Mouse (Mus musculus) limb, embryonic 15.5 days (tissue): ENCODE measurements at regions not wholly inside any gene's neighbourhood (a gene's known extent, or its start where the extent isn't known, plus 50 kb on each side); places are given as distances from the start of the nearest gene placed in this dataset.
"Not testable (repeated sequence)": the region's sequence is repeated elsewhere in the genome, so short reads cannot be mapped to it uniquely, and the experiment has no call there.

Source experiments
- ATAC-seq: fragments of 200-750 bp; cut with Nextera tagmentation; 2 replicates; pipeline ENCODE4 v1.8.0; 2017; ENCODE audit warnings: low read depth, moderate TSS enrichment; ENCODE audit not compliant: insufficient number of reproducible peaks, low FRiP score, low TSS enrichment
- H3K27ac ChIP-seq: fragments of 300-500 bp; sonication (generic); 2 replicates; pipeline ENCODE4 v1.5.1; 2015; ENCODE audit warnings: moderate library complexity, mild to moderate bottlenecking, inconsistent platforms
- H3K27me3 ChIP-seq: fragments of 300-500 bp; sonication (generic); 2 replicates; pipeline ENCODE4 v1.6.1; 2015; ENCODE audit warnings: inconsistent platforms
- H3K36me3 ChIP-seq: fragments of 300-500 bp; sonication (generic); 2 replicates; pipeline ENCODE4 v1.6.1; 2015; ENCODE audit warnings: inconsistent platforms
- H3K4me1 ChIP-seq: fragments of 300-500 bp; sonication (generic); 2 replicates; pipeline ENCODE4 v1.6.1; 2015; ENCODE audit warnings: inconsistent platforms
- H3K4me2 ChIP-seq: fragments of 300-500 bp; sonication (generic); 2 replicates; pipeline ENCODE4 v1.6.1; 2015; ENCODE audit warnings: mild to moderate bottlenecking, inconsistent platforms
- H3K4me3 ChIP-seq: fragments of 300-500 bp; sonication (generic); 2 replicates; pipeline ENCODE4 v1.5.1; 2015; ENCODE audit warnings: mild to moderate bottlenecking, inconsistent platforms
- H3K9ac ChIP-seq: fragments of 300-500 bp; sonication (generic); 2 replicates; pipeline ENCODE4 v1.6.1; 2015; ENCODE audit warnings: inconsistent platforms
- H3K9me3 ChIP-seq: fragments of 300-500 bp; sonication (generic); 2 replicates; pipeline ENCODE4 v1.6.1; 2016; ENCODE audit warnings: inconsistent platforms
- WGBS: fragments of 180-500 bp; shearing (Covaris S2); methylation state at CpG from one replicate; pipeline ENCODE4 v1.1.7; 2015; 5-methylcytosine and 5-hydroxymethylcytosine counted together

- Histone ChIP-seq H3K4me2 (no peak overlapping the region), H3K4me3 (no peak overlapping the region), H3K9me3 (no peaks in the 10 kb centered on the region), H3K27me3 (no peaks in the 10 kb centered on the region), H3K36me3 (no peaks in the 10 kb centered on the region), H3K27ac (no peak overlapping the region), H3K9ac (no peak overlapping the region), H3K4me1 (no peaks in the 10 kb centered on the region)
- no peak for ATAC-seq
- WGBS, result 78% methylated on average over 5 of the region's 5 CpGs
Measured at GRCm38 (mm10) chr3:34751551-34751950, 101.3 kb downstream of the Sox2 start.

DNA sequence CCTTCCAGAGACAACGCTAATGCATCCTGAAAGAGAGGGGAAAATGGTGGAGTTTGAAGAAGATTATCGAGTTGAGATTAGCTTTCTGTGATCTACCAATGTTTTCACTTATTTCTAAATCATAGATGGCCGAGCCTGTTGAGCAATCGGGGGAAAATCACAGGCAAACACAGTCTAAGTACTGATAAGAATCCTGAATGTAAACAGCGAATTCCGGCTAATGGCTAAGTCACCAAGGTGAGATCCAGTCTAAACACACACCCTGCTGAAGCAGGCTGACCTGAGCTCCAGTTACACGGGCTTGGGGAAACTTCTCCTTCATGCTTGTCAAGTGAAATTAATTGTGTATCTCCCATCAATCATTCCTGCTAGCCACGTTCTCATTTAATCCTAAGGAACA, 103.4 kb downstream of the Sox2 start:
- Histone ChIP-seq H3K4me2 (no peak overlapping the region), H3K4me1 (no peaks in the 10 kb centered on the region), H3K4me3 (no peak overlapping the region), H3K27me3 (no peaks in the 10 kb centered on the region), H3K27ac (no peak overlapping the region), H3K36me3 (no peaks in the 10 kb centered on the region), H3K9ac (no peak overlapping the region), H3K9me3 (no peaks in the 10 kb centered on the region)
- 42% methylated on average over 8 of the region's 8 CpGs for WGBS
- no peak for ATAC-seq

DNA sequence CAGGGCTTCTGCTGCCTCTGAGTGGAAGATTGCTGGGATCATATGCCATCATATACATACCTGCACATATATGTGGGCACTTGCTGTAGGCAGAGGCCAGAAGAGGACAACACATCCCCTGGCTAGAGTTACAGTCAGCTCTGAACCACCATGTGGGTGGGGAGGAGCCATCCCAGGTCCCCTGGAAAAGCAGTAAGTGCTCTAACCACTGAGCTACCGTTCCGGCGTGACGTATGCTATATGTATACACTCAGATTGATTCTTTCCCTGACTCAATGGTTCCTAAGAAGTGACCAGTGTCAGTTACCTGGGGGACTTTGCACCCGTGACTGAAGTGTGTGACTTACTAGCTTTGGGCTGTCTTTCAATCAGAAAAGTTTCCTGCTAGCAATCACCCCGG, 104.6 kb downstream of the Sox2 start:
- Histone ChIP-seq H3K4me2 (no peak overlapping the region), H3K9ac (no peak overlapping the region), H3K9me3 (no peaks in the 10 kb centered on the region), H3K4me3 (no peak overlapping the region), H3K27me3 (no peaks in the 10 kb centered on the region), H3K36me3 (no peaks in the 10 kb centered on the region), H3K4me1 (no peaks in the 10 kb centered on the region), H3K27ac (no peak overlapping the region)
- WGBS, result 88% methylated on average over 6 of the region's 6 CpGs
- ATAC-seq, result no peak

DNA sequence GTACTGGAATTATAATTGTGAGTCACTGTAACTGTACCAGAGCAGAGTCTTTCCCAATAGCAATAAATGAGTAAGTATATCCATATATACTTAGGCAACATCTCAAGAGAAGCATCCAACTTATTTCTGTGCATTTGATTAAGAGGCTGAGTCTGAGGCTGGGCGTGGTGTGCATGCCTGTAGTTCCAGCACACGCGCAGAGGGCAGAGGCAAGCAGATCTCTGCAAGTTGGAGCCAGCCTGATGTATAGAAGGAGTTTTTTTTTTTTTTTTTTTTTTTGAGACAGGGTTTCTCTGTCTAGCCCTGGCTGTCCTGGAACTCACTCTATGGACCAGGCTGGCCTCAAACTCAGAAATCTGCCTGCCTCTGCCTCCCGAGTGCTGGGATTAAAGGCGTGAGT, 105.1 kb downstream of the Sox2 start:
- 90% methylated on average over 5 of the region's 5 CpGs for WGBS

DNA sequence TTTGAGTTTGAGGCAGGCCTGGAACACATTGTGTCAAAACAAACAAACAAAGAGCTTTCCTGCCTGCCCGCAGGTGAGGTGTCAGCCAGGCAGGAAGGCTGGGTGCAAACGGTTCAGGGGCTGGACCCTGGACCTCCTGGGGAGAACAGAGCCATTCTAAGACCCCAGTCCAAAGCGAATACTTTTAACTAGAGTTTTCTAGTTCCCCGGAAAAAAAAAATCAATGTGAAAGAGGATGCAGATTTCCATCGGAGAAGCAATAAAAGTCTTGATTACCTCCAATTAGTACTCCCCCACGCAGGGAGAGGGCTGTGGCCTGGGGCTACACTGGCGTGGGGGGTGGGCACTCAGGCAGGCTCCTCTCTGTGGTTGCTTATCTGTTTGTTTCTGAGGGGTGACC, 106.4 kb downstream of the Sox2 start:
- Histone ChIP-seq H3K36me3 (no peaks in the 10 kb centered on the region), H3K4me2 (no peak overlapping the region), H3K27me3 (no peaks in the 10 kb centered on the region), H3K4me1 (no peaks in the 10 kb centered on the region), H3K4me3 (no peak overlapping the region), H3K9me3 (no peaks in the 10 kb centered on the region), H3K27ac (no peak overlapping the region), H3K9ac (no peak overlapping the region)
- no peak for ATAC-seq
- WGBS, result 11% methylated on average over 7 of the region's 7 CpGs

More for the DNA sequence above, 105.1 kb downstream of the Sox2 start:
- not testable (repeated sequence) for H3K9ac ChIP-seq, H3K27ac ChIP-seq, H3K9me3 ChIP-seq, H3K36me3 ChIP-seq, H3K4me2 ChIP-seq, H3K27me3 ChIP-seq, H3K4me1 ChIP-seq, ATAC-seq, H3K4me3 ChIP-seq

GRCm38 (mm10) chr3:34757130-34757529, 106.9 kb downstream of the Sox2 start:
- Histone ChIP-seq H3K9me3 (no peaks in the 10 kb centered on the region), H3K27me3 (no peaks in the 10 kb centered on the region), H3K4me2 (no peak overlapping the region), H3K36me3 (no peaks in the 10 kb centered on the region), H3K27ac (no peak overlapping the region), H3K4me3 (no peak overlapping the region), H3K4me1 (no peaks in the 10 kb centered on the region), H3K9ac (no peak overlapping the region)
- 51% methylated on average over 6 of the region's 6 CpGs for WGBS
- ATAC-seq, result no peak

- Histone ChIP-seq H3K9ac (no peak overlapping the region), H3K36me3 (no peaks in the 10 kb centered on the region), H3K4me3 (no peak overlapping the region), H3K9me3 (no peaks in the 10 kb centered on the region), H3K4me1 (no peaks in the 10 kb centered on the region), H3K4me2 (no peak overlapping the region), H3K27ac (no peak overlapping the region), H3K27me3 (no peaks in the 10 kb centered on the region)
- 26% methylated on average over 13 of the region's 13 CpGs for WGBS
- no peak for ATAC-seq
Measured at GRCm38 (mm10) chr3:34757813-34758510, 107.8 kb downstream of the Sox2 start.

DNA sequence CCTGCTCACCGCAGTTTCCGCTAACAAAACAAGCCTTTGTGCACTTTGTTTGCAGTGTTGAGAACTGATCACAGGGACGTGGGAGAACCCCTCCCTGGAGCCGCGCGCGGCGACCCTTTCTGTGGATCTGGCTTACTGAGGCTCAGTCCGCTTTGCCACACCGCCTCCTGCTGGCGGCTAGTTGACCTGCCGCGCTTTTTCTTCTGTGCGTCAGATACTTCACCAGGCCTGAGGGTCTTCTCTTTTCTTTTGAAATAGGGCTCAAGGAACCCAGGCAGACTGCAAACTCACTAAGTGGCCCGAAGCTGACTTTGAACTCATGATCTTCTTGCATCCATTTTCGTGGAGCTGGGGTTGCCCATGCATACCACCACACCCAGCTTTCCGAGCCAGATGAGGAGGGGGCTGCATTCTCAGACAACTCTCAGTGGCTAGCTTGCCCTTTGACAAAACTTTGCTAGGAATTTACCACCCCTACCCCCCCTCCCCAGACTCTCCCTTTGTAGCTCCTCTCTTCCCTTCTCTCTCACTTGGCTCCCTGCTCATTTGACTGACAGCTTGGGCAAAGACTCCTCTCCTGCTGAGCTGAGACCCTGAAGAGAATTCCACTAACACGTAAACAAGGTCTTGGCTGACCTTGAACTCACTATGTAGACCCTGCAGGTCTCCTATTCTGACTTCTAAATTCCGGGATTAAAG, 109.9 kb downstream of the Sox2 start:
- H3K4me2 ChIP-seq, result no peak overlapping the region
- no peak for ATAC-seq
- H3K4me1 ChIP-seq, result no peaks in the 10 kb centered on the region
- no peak overlapping the region for H3K27ac ChIP-seq
- no peak overlapping the region for H3K4me3 ChIP-seq
- WGBS, result 81% methylated on average over 19 of the region's 19 CpGs
- no peaks in the 10 kb centered on the region for H3K27me3 ChIP-seq
- no peaks in the 10 kb centered on the region for H3K9me3 ChIP-seq
- H3K36me3 ChIP-seq, result no peaks in the 10 kb centered on the region
- no peak overlapping the region for H3K9ac ChIP-seq

- no peak overlapping the region for H3K27ac ChIP-seq
- no peak overlapping the region for H3K9ac ChIP-seq
- H3K4me1 ChIP-seq, result no peaks in the 10 kb centered on the region
- no peak overlapping the region for H3K4me3 ChIP-seq
- H3K9me3 ChIP-seq, result no peaks in the 10 kb centered on the region
- no peaks in the 10 kb centered on the region for H3K36me3 ChIP-seq
- H3K27me3 ChIP-seq, result no peaks in the 10 kb centered on the region
- 70% methylated on average over 7 of the region's 7 CpGs for WGBS
- ATAC-seq, result no peak
- H3K4me2 ChIP-seq, result no peak overlapping the region
Measured at GRCm38 (mm10) chr3:34761162-34761769, 111.1 kb downstream of the Sox2 start.

- no peak for ATAC-seq
Measured at GRCm38 (mm10) chr3:34761783-34762182, 111.6 kb downstream of the Sox2 start.

DNA sequence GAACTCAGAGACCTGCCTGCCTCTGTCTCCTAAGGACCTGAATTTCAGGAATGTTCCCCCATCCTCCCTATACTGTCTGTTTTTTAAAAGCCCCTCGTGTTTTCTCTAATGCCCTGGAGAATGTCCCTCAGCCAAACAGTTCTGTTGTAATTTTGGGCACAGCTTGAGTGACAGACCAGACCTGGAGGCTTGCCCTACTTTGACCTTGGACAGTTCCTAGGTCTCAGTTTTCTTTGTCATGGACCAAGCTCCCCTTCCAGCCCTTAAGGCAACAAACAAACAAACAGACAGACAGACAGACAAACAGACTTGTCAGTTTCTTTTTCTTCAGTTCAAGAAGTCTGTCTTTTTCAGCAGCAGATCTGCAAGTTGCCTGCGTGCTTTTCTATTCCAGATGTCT, 114.4 kb downstream of the Sox2 start:
- no peaks in the 10 kb centered on the region for H3K9me3 ChIP-seq
- no peak for ATAC-seq
- no peak overlapping the region for H3K9ac ChIP-seq
- H3K4me2 ChIP-seq, result no peak overlapping the region
- 63% methylated on average over 2 of the region's 2 CpGs for WGBS
- no peaks in the 10 kb centered on the region for H3K27me3 ChIP-seq
- H3K27ac ChIP-seq, result no peak overlapping the region
- no peak overlapping the region for H3K4me3 ChIP-seq
- no peaks in the 10 kb centered on the region for H3K36me3 ChIP-seq
- H3K4me1 ChIP-seq, result no peaks in the 10 kb centered on the region

More at GRCm38 (mm10) chr3:34761783-34762182, 111.6 kb downstream of the Sox2 start:
- no peak overlapping the region for H3K9ac ChIP-seq
- H3K9me3 ChIP-seq, result no peaks in the 10 kb centered on the region
- no peak overlapping the region for H3K4me2 ChIP-seq
- H3K27ac ChIP-seq, result no peak overlapping the region
- no peak overlapping the region for H3K4me3 ChIP-seq
- 87% methylated on average over 4 of the region's 4 CpGs for WGBS
- H3K36me3 ChIP-seq, result no peaks in the 10 kb centered on the region
- H3K27me3 ChIP-seq, result no peaks in the 10 kb centered on the region
- no peaks in the 10 kb centered on the region for H3K4me1 ChIP-seq

- no peak overlapping the region for H3K27ac ChIP-seq
- no peak overlapping the region for H3K4me2 ChIP-seq
- no peak overlapping the region for H3K4me3 ChIP-seq
- H3K9me3 ChIP-seq, result no peaks in the 10 kb centered on the region
- 81% methylated on average over 6 of the region's 6 CpGs for WGBS
- no peak overlapping the region for H3K9ac ChIP-seq
- no peaks in the 10 kb centered on the region for H3K36me3 ChIP-seq
- no peak for ATAC-seq
- H3K27me3 ChIP-seq, result no peaks in the 10 kb centered on the region
- no peaks in the 10 kb centered on the region for H3K4me1 ChIP-seq
Measured at GRCm38 (mm10) chr3:34765151-34765550, 114.9 kb downstream of the Sox2 start.
